Mouse (Mus musculus) heart, embryonic 11.5 days (tissue): Measurements from ENCODE around the gene Sgcb. TPM values are rescaled to one million over a fixed set of nuclear protein-coding genes. Genes with fewer than 3 reads are reported as not detected.

Experiments used
- ATAC-seq: fragments of 200-750 bp; cut with Nextera tagmentation; replicated peaks from 2 replicates; pipeline ENCODE4 v1.8.0; 2017; ENCODE audit warnings: moderate library complexity; ENCODE audit not compliant: insufficient number of reproducible peaks, low FRiP score, low TSS enrichment
- H3K27ac ChIP-seq: fragments of 300-500 bp; sonication (generic); 2 replicates; pipeline ENCODE4 v1.5.1; 2014; ENCODE audit warnings: mild to moderate bottlenecking, low read depth, low read length
- H3K27me3 ChIP-seq: fragments of 300-500 bp; sonication (generic); 2 replicates; pipeline ENCODE4 v1.6.1; 2014; ENCODE audit warnings: mild to moderate bottlenecking, low read length, mixed read lengths; ENCODE audit not compliant: control insufficient read depth, insufficient read depth
- H3K36me3 ChIP-seq: fragments of 300-500 bp; sonication (generic); 2 replicates; pipeline ENCODE4 v1.6.1; 2014; ENCODE audit warnings: mild to moderate bottlenecking, low read length, moderate library complexity, mixed read lengths; ENCODE audit not compliant: control insufficient read depth, insufficient read depth
- H3K4me1 ChIP-seq: fragments of 300-500 bp; sonication (generic); 2 replicates; pipeline ENCODE4 v1.6.1; 2014; ENCODE audit warnings: low read length; ENCODE audit not compliant: control insufficient read depth, insufficient read depth
- H3K4me2 ChIP-seq: fragments of 300-500 bp; sonication (generic); 2 replicates; pipeline ENCODE4 v1.6.1; 2014; ENCODE audit warnings: mild to moderate bottlenecking, moderate library complexity
- H3K4me3 ChIP-seq: fragments of 300-500 bp; sonication (generic); 2 replicates; pipeline ENCODE4 v1.5.1; 2014; ENCODE audit warnings: low read depth, low read length
- H3K9ac ChIP-seq: fragments of 300-500 bp; sonication (generic); 2 replicates; pipeline ENCODE4 v1.6.1; 2014; ENCODE audit warnings: mild to moderate bottlenecking, low read depth, low read length, moderate library complexity
- H3K9me3 ChIP-seq: fragments of 300-500 bp; sonication (generic); replicated peaks from 2 replicates; pipeline ENCODE4 v1.6.1; 2016; ENCODE audit warnings: low read length; ENCODE audit not compliant: control insufficient read depth
- WGBS: fragments of 180-500 bp; shearing (Covaris S2); extraction: QIAGEN DNeasy Blood & Tissue Kit; methylation state at CpG from one replicate; pipeline ENCODE4 v1.1.7; 2014; ENCODE audit not compliant: insufficient replicate concordance; 5-methylcytosine and 5-hydroxymethylcytosine counted together
- polyA plus RNA-seq: library from polyadenylated mRNA; unstranded; fragments of >200 nt; fragmentation: Nextera tagmentation; extraction: Ambion mirVana; gene quantifications from 2 replicates; pipeline ENCODE4 v1.2.1, GENCODE M21; 2014

The Sgcb gene
- polyA plus RNA-seq, 1 experiment from 2014 or later: 24.0 TPM

DNA sequence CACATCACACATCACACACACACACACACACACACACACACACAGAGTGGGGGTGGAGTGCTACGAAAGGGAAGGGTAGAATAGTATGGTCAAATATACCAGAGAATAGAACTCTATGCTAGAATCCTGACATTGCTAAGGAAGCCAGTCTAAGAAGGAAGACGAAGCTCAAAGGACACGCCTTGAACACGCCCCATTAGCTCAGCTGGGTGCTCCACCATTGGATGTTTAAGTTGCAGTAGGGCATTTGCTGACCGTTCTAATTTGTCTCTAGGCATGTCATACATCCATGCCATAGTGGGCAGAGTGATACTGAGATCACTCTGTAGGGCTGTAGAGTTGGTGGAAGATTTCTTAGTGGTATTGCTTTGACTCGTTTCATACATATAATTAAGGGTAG lies 35.6 kb upstream of the Sgcb start:
- Histone ChIP-seq H3K27ac (no peak overlapping the region), H3K4me3 (no peak overlapping the region), H3K4me1 (peaks cover 4% of the 10 kb centered on the region; the same call in 1 of the 2 replicates), H3K27me3 (no peaks in the 10 kb centered on the region), H3K9ac (no peak overlapping the region), H3K9me3 (no peaks in the 10 kb centered on the region), H3K36me3 (no peaks in the 10 kb centered on the region), H3K4me2 (no peak overlapping the region)
- ATAC-seq: no peak
- WGBS: 78% methylated on average over 6 of the region's 6 CpGs

- no peak for ATAC-seq
- 80% methylated on average over 13 of the region's 13 CpGs for WGBS
Measured at GRCm38 (mm10) chr5:73676626-73677025, 29.0 kb upstream of the Sgcb start.

GRCm38 (mm10) chr5:73675604-73676003 lies 28.0 kb upstream of the Sgcb start:
- no peak overlapping the region for H3K4me3 ChIP-seq
- H3K4me2 ChIP-seq: no peak overlapping the region
- ATAC-seq: no peak
- H3K27me3 ChIP-seq: no peaks in the 10 kb centered on the region
- 77% methylated on average over 3 of the region's 3 CpGs for WGBS
- H3K9me3 ChIP-seq: no peaks in the 10 kb centered on the region
- H3K4me1 ChIP-seq: no peaks in the 10 kb centered on the region
- H3K27ac ChIP-seq: no peak overlapping the region
- H3K9ac ChIP-seq: no peak overlapping the region
- H3K36me3 ChIP-seq: no peaks in the 10 kb centered on the region

More at GRCm38 (mm10) chr5:73676626-73677025, 29.0 kb upstream of the Sgcb start:
- Histone ChIP-seq H3K9ac (no peak overlapping the region), H3K9me3 (no peaks in the 10 kb centered on the region), H3K27me3 (no peaks in the 10 kb centered on the region), H3K36me3 (no peaks in the 10 kb centered on the region), H3K27ac (no peak overlapping the region), H3K4me2 (no peak overlapping the region), H3K4me1 (no peaks in the 10 kb centered on the region), H3K4me3 (no peak overlapping the region)

- 55% methylated on average over 26 of the region's 26 CpGs for WGBS
- peaks cover 5% of the 10 kb centered on the region; the same call in 1 of the 2 replicates for H3K27me3 ChIP-seq
- H3K36me3 ChIP-seq: no peaks in the 10 kb centered on the region
- no peaks in the 10 kb centered on the region for H3K9me3 ChIP-seq
- H3K27ac ChIP-seq: no peak overlapping the region
- no peak for ATAC-seq
- H3K9ac ChIP-seq: no peak overlapping the region
- H3K4me1 ChIP-seq: no peaks in the 10 kb centered on the region
- peak overlapping the region; percentile 43 for H3K4me2 ChIP-seq
- H3K4me3 ChIP-seq: peak overlapping the region; percentile 21; the same call in 1 of the 2 replicates
Measured at GRCm38 (mm10) chr5:73669386-73669785, 21.8 kb upstream of the Sgcb start.

- H3K4me2 ChIP-seq: no peak overlapping the region
- peaks cover 5% of the 10 kb centered on the region; the same call in 1 of the 2 replicates for H3K27me3 ChIP-seq
- 78% methylated on average over 2 of the region's 2 CpGs for WGBS
- no peaks in the 10 kb centered on the region for H3K4me1 ChIP-seq
- H3K9ac ChIP-seq: no peak overlapping the region
- H3K9me3 ChIP-seq: no peaks in the 10 kb centered on the region
- ATAC-seq: no peak
- no peak overlapping the region for H3K27ac ChIP-seq
- no peaks in the 10 kb centered on the region for H3K36me3 ChIP-seq
- H3K4me3 ChIP-seq: no peak overlapping the region
Measured at GRCm38 (mm10) chr5:73667877-73668276, 20.3 kb upstream of the Sgcb start.

DNA sequence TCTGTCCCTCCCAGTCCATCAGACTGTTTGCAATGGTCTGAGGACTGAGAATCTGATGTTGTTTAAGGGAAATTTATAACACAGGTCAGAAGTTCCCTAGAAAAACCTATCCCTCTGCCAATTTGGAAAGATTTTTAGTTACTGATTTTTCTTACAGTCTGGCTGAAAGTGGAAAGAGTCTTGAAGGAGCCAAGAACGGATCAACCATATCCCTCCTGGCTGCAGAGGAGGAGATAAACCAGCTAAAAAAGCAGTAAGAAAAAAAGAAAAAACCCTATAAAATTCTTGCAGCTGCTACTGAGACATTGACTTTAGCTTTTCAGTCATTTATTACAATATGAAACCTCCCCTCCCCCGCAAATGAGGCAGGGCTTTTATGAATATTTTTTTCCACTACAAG lies 19.1 kb upstream of the Sgcb start:
- WGBS: 72% methylated on average over 2 of the region's 2 CpGs
- Histone ChIP-seq H3K36me3 (no peaks in the 10 kb centered on the region), H3K4me1 (no peaks in the 10 kb centered on the region), H3K27me3 (peaks cover 5% of the 10 kb centered on the region; the same call in 1 of the 2 replicates), H3K4me3 (no peak overlapping the region), H3K27ac (no peak overlapping the region), H3K4me2 (no peak overlapping the region), H3K9me3 (no peaks in the 10 kb centered on the region), H3K9ac (no peak overlapping the region)
- no peak for ATAC-seq

DNA sequence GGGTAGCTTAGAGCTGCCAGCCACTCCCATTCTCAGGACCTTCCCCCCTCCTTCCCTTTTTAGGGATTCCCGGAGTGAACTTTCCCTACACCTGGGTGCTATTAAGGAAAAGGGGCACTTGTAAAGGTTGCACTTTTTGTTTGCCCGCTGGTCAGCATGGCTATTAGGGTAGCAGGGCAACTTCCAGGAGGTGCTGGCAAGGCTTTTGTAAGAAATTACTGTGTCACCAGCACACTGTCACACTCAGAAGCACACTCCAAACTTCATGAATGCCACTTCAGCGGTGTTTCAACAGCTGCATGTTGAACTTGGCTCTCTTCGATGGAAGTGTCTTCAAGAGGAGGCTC lies 4.2 kb upstream of the Sgcb start:
- peak overlapping the region; percentile 99 for H3K4me2 ChIP-seq
- H3K36me3 ChIP-seq: no peaks in the 10 kb centered on the region
- under 1% methylated on average over 4 of the region's 4 CpGs for WGBS
- peaks cover 60% of the 10 kb centered on the region for H3K27me3 ChIP-seq
- H3K4me3 ChIP-seq: peak overlapping the region; percentile 60
- H3K4me1 ChIP-seq: peaks cover 11% of the 10 kb centered on the region
- no peak overlapping the region for H3K9ac ChIP-seq
- ATAC-seq: no peak
- H3K9me3 ChIP-seq: no peaks in the 10 kb centered on the region
- no peak overlapping the region for H3K27ac ChIP-seq

GRCm38 (mm10) chr5:73651061-73651854 lies 3.7 kb upstream of the Sgcb start, which contains the start of gene Spata18:
TSS of gene Spata18 (plus strand) at chr5:73651379.
- H3K9ac ChIP-seq: peak within 1 kb of the TSS; percentile 46
- peak within 1 kb of the TSS; percentile 99 for H3K4me2 ChIP-seq
- peak within 1 kb of the TSS; percentile 60 for H3K4me3 ChIP-seq
- no peak within 1 kb of the TSS for H3K27ac ChIP-seq
- WGBS: under 1% methylated on average over 54 of the region's 57 CpGs
- peaks cover 60% of the 10 kb centered on the region for H3K27me3 ChIP-seq
- no peaks in the 10 kb centered on the region for H3K36me3 ChIP-seq
- H3K4me1 ChIP-seq: peaks cover 11% of the 10 kb centered on the region
- ATAC-seq: no peak
- H3K9me3 ChIP-seq: no peaks in the 10 kb centered on the region
